Mouse (Mus musculus) megakaryocyte, embryonic 14.5 days (primary cell): ENCODE measurements at regions not wholly inside any gene's neighbourhood (a gene's known extent, or its start where the extent isn't known, plus 50 kb on each side); places are given as distances from the start of the nearest gene placed in this dataset.

Source experiments
- H3K27me3 ChIP-seq: replicated peaks from 2 replicates; pipeline ENCODE3; 2012; ENCODE audit warnings: inconsistent platforms
- H3K36me3 ChIP-seq: replicated peaks from 2 replicates; pipeline ENCODE3; 2012; ENCODE audit warnings: low read length, inconsistent platforms, mixed read lengths
- H3K4me1 ChIP-seq: 2 replicates; pipeline ENCODE4 v1.6.1; 2012; ENCODE audit warnings: inconsistent platforms
- H3K4me3 ChIP-seq: replicated peaks from 2 replicates; pipeline ENCODE3; 2012; ENCODE audit warnings: moderate library complexity, mild to moderate bottlenecking, inconsistent platforms
- H3K9me3 ChIP-seq: 2 replicates; pipeline ENCODE4 v1.6.1; 2012; ENCODE audit warnings: inconsistent platforms
- FLI1 ChIP-seq: IDR thresholded peaks from 2 replicates; pipeline ENCODE4 v1.6.1; 2012; ENCODE audit warnings: low read length, inconsistent platforms, mixed read lengths
- GATA1 ChIP-seq: IDR thresholded peaks from 3 replicates; pipeline ENCODE4 v1.6.1; 2012; ENCODE audit warnings: mixed read lengths, low read length, inconsistent platforms, borderline replicate concordance

DNA sequence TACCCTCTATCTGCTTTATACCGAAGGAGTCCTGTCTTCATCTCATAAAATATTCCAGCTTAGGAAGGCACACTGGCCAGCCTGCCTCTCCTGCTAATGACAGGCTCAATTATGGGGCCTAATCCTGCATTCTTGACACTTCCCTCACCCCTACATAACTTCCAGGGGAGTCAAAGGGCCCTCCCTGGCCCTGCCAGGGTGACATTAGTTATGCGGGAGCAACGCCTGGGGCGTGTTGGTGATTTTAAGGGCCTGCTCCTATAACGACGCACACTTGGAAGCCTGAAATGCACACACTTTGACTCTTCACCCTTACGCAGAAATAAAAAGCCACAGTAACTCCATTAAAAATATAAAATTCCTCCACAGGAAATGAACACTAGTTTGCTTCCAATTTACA lies 555.5 kb downstream of the Bnc2 start:
- H3K4me3 ChIP-seq, result no peak overlapping the region
- TF ChIP-seq FLI1 (no peak), GATA1 (no peak)
- H3K9me3 ChIP-seq, result peaks cover 2% of the 10 kb centered on the region; the same call in 1 of the 2 replicates
- H3K27me3 ChIP-seq, result peaks cover 2% of the 10 kb centered on the region
- peaks cover 3% of the 10 kb centered on the region; the same call in 1 of the 2 replicates for H3K4me1 ChIP-seq
- no peaks in the 10 kb centered on the region for H3K36me3 ChIP-seq

DNA sequence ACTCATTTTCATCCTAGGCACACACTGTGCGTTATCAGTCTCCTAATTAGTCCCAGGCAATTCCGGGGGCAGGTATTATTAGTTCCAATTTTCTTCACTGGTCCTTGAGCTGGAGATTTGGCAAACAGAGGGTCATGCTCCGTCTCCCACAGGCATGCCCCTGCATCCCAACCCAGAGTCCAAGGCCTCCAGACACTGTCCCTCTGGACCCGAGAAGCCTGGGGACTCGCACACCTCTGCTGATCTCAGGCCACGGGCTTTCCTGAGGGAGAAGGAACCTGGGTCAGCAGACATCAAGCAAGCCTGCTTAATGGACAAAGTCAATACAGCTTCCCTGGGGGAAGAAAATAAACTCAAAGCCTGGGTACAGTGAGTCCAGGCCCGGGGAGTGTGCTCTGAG lies 554.7 kb downstream of the Bnc2 start:
- Histone ChIP-seq H3K36me3 (no peaks in the 10 kb centered on the region), H3K9me3 (no peaks in the 10 kb centered on the region), H3K4me1 (peaks cover 3% of the 10 kb centered on the region; the same call in 1 of the 2 replicates), H3K27me3 (peaks cover 2% of the 10 kb centered on the region), H3K4me3 (no peak overlapping the region)
- TF ChIP-seq FLI1 (no peak), GATA1 (no peak)

DNA sequence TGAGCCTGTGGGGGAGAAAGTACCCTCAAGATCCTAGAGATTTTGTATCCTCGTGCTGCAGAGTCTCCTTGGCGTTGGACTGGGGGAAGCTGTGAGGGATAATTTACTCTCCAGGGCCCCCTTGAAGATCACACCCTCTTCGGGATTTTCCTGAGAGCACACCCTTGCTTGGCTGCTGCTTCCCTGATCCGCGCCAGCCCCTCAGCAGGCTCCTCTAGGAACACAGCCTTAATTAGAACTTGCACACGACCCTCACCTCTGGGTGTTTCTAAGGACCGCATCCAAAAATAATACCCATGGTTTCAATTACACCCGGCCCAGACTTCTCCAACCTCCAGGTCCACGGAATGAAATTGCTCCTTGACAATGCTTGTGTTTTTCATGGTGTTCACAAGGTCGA lies 553.6 kb downstream of the Bnc2 start:
- no peaks in the 10 kb centered on the region for H3K36me3 ChIP-seq
- H3K4me3 ChIP-seq, result no peak overlapping the region
- no peak for TF ChIP-seq FLI1
- TF ChIP-seq GATA1, result no peak
- H3K4me1 ChIP-seq, result peaks cover 3% of the 10 kb centered on the region; the same call in 1 of the 2 replicates
- H3K27me3 ChIP-seq, result peaks cover 2% of the 10 kb centered on the region
- no peaks in the 10 kb centered on the region for H3K9me3 ChIP-seq

GRCm38 (mm10) chr4:84126400-84126799 lies 548.7 kb downstream of the Bnc2 start:
- Histone ChIP-seq H3K4me1 (peaks cover 13% of the 10 kb centered on the region), H3K9me3 (no peaks in the 10 kb centered on the region), H3K36me3 (no peaks in the 10 kb centered on the region), H3K27me3 (no peaks in the 10 kb centered on the region), H3K4me3 (no peak overlapping the region)
- TF ChIP-seq GATA1, result no peak
- TF ChIP-seq FLI1, result no peak

DNA sequence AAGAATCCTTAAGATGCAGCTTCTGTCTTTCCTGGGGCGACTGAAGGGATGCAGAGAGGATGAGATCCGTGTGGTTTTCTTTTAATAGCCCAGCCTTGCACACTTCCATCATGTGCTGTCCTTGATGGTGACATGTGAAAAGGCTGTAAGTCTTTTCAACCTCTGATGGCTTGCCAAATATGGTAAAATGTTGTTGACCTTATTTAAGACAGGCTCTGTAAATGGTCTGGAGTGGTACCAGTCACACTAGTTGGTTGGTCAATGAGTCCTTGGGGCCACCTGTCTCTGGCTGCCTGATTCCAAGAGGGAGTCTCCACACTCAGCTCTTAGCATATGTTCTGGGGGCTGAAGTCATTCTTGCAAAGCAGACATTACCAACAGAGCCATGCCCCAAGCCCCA lies 547.7 kb downstream of the Bnc2 start:
- H3K36me3 ChIP-seq, result no peaks in the 10 kb centered on the region

GRCm38 (mm10) chr4:84130840-84131547 lies 544.1 kb downstream of the Bnc2 start:
- Histone ChIP-seq H3K36me3 (no peaks in the 10 kb centered on the region), H3K9me3 (no peaks in the 10 kb centered on the region), H3K27me3 (no peaks in the 10 kb centered on the region), H3K4me1 (peaks cover 26% of the 10 kb centered on the region), H3K4me3 (peak overlapping the region; percentile 46)
- TF ChIP-seq FLI1, result no peak
- no peak for TF ChIP-seq GATA1

More for the DNA sequence above, 547.7 kb downstream of the Bnc2 start:
- H3K9me3 ChIP-seq, result no peaks in the 10 kb centered on the region
- TF ChIP-seq GATA1, result no peak
- no peak for TF ChIP-seq FLI1
- peaks cover 14% of the 10 kb centered on the region for H3K4me1 ChIP-seq
- H3K4me3 ChIP-seq, result no peak overlapping the region
- no peaks in the 10 kb centered on the region for H3K27me3 ChIP-seq

- peaks cover 21% of the 10 kb centered on the region for H3K4me1 ChIP-seq
- H3K9me3 ChIP-seq, result peaks cover 11% of the 10 kb centered on the region
- no peak overlapping the region for H3K4me3 ChIP-seq
- TF ChIP-seq FLI1, result no peak
- TF ChIP-seq GATA1, result no peak
- no peaks in the 10 kb centered on the region for H3K36me3 ChIP-seq
- peaks cover 1% of the 10 kb centered on the region for H3K27me3 ChIP-seq
These were observed 539.3 kb downstream of the Bnc2 start for GRCm38 (mm10) chr4:84135740-84136139.

DNA sequence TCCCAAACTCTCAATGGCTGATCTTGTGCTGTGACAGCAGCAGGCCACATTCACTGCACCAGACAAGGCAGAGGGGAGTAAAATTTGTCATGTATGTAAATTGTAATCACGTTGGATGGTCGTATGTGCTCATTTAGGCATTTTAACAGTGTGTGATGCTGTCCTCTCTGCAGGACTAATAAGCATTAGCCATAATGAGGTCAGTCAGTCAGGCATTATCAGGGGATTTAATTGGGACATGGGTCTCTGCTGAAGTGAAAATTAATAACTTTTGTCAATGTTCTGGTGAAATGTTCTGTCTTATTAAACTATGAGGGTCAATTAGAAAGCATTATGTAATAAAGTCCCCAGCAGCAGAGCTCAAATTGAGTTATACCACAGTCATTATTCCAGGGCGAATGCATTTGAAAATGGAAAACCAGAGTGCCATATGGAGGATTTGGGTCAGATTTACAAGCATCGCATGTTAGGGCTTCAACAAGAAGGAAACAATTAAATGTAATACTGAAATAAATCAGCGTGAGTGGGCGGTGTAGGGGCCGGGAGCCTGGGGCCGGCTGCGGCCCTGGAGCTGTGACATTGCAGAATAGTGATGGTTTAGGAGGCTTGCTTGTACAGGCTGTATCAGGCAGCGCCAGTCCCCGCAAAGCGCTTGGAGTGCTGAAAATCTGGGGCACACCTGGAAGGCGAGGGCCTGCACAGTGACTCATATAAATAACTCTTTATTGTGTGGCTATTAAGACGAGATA lies 537.7 kb downstream of the Bnc2 start:
- Histone ChIP-seq H3K36me3 (no peaks in the 10 kb centered on the region), H3K9me3 (peaks cover 20% of the 10 kb centered on the region), H3K27me3 (peaks cover 1% of the 10 kb centered on the region), H3K4me1 (peaks cover 13% of the 10 kb centered on the region), H3K4me3 (no peak overlapping the region)
- TF ChIP-seq FLI1, result no peak
- no peak for TF ChIP-seq GATA1

DNA sequence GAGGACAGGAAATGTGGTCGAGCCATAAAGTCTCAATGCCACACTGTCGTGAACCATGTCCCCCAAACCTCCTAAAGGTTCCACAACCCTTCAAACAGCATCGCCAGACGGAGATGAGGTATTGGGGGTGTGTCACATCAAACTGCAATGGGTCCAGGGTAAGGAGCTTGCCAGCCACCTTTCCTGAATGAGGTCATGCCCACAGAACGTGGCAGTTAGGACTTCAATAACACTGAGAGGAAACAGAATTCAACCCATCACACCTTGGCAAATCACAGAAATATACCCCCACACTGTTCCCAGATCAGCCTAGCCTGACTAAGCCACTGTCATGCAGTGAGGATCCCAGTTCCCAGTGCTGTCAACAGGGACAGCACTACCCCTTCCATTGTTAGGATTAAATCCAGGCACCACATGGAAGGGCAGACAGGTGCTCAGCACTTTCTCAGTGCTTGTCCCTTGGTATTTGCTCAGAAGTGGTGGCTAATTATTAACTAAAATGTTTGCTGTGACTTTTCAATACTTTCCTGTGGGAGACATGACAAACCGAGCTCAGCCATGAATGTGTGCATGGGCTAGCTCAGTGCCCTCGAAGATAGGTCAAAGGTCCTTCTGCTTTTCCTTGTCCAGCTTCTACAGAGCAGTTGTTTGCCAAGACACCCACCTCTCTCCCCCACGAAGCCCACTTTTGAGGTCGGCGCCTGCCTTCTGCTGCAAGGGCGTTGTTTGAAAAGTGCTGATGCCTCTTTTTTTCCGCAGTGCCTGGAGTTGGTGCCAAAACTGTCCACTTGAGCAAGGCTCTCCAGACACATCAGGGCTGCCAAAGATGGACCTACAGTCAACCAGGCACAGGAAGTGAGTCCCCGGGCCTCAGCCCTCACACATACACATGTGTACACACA lies 525.7 kb downstream of the Bnc2 start:
- Histone ChIP-seq H3K36me3 (no peaks in the 10 kb centered on the region), H3K9me3 (peaks cover 26% of the 10 kb centered on the region), H3K27me3 (peaks cover 13% of the 10 kb centered on the region), H3K4me1 (peaks cover 5% of the 10 kb centered on the region; the same call in 1 of the 2 replicates), H3K4me3 (no peak overlapping the region)
- TF ChIP-seq FLI1 (no peak), GATA1 (no peak)
